In genomic region chr6:13677818-13678282, GRCm38 (mm10) we compare ENCODE assay signal across 8 mouse cellular contexts. TPM values are rescaled to one million over a fixed set of nuclear protein-coding genes. Genes with fewer than 3 reads are reported as not detected.
DNase-seq lines count a peak whose midpoint lies in the region; ATAC-seq and TF ChIP-seq lines count a peak whose summit lies in the region.

TSS of gene Bmt2 (minus strand) at chr6:13677966.

- no peak for TF ChIP-seq CTCF in G1E (IDR thresholded peaks at IDR 0.05; ENCODE audit: low read depth, low read length)
- TF ChIP-seq CTCF in layer of hippocampus, adult 2 months (conservative IDR thresholded peaks at IDR 0.05) = no peak
- no peak for TF ChIP-seq CTCF in lung, embryonic 14.5 days (IDR thresholded peaks at IDR 0.05; ENCODE audit: low read depth)
- no peak for TF ChIP-seq CTCF in olfactory bulb, adult 2 months (IDR thresholded peaks at IDR 0.05; ENCODE audit: insufficient read depth, low read depth, low read length)
- TF ChIP-seq CTCF in thymus, adult 2 months (IDR thresholded peaks at IDR 0.05; ENCODE audit: borderline replicate concordance, control insufficient read depth, extremely low read depth, insufficient read depth, low read length, poor library complexity) = no peak; the same call in 1 of the 2 replicates

- DNase-seq in G1E (ENCODE audit: low spot score) = peak; percentile 99
- peak; percentile 99 for DNase-seq in cerebellum, adult 18-20 months
- DNase-seq in heart, postnatal 36 days = peak; percentile 99
- peak; percentile 99 for DNase-seq in layer of hippocampus, adult 2 months (ENCODE audit: low spot score in 2 of 2)
- DNase-seq in lung, embryonic 14.5 days = peak; percentile 99
- peak; percentile 100 for DNase-seq in thymus, adult 2 months

- peaks cover 11% of the 10 kb centered on the region for H3K36me3 ChIP-seq in G1E (replicated peaks)
- H3K36me3 ChIP-seq in forebrain, embryonic 16.5 days (ENCODE audit: control insufficient read depth, insufficient read depth) = no peaks in the 10 kb centered on the region
- no peaks in the 10 kb centered on the region for H3K36me3 ChIP-seq in lung, embryonic 14.5 days (ENCODE audit: insufficient read depth)
- no peaks in the 10 kb centered on the region for H3K36me3 ChIP-seq in thymus, adult 2 months (ENCODE audit: control insufficient read depth, insufficient read depth, low read length)

- ATAC-seq in G1E (ENCODE audit: extremely low read depth, insufficient number of reproducible peaks, low FRiP score, poor library complexity, severe bottlenecking) = peak; percentile 97
- ATAC-seq in forebrain, embryonic 16.5 days = peak; percentile 99
- ATAC-seq in lung, embryonic 14.5 days (ENCODE audit: insufficient read depth) = peak; percentile 99

- peak within 1 kb of the TSS; percentile 95 for H3K4me3 ChIP-seq in G1E (ENCODE audit: low read depth, low read length)
- peak within 1 kb of the TSS; percentile 99 for H3K4me3 ChIP-seq in forebrain, embryonic 16.5 days (replicated peaks; ENCODE audit: low read length)
- peak within 1 kb of the TSS; percentile 98 for H3K4me3 ChIP-seq in layer of hippocampus, adult 2 months
- H3K4me3 ChIP-seq in lung, embryonic 14.5 days (ENCODE audit: low read depth, low read length) = peak within 1 kb of the TSS; percentile 86
- H3K4me3 ChIP-seq in olfactory bulb, adult 2 months (ENCODE audit: insufficient read depth, low read depth, low read length) = peak within 1 kb of the TSS; percentile 96
- H3K4me3 ChIP-seq in thymus, adult 2 months (ENCODE audit: control insufficient read depth, insufficient read depth, low read length) = peak within 1 kb of the TSS; percentile 76

- H3K4me1 ChIP-seq in G1E (ENCODE audit: insufficient read depth, low read depth, low read length) = peaks cover 25% of the 10 kb centered on the region
- peaks cover 7% of the 10 kb centered on the region; the same call in 1 of the 2 replicates for H3K4me1 ChIP-seq in forebrain, embryonic 16.5 days (replicated peaks; ENCODE audit: control insufficient read depth, insufficient read depth, low read length)
- H3K4me1 ChIP-seq in lung, embryonic 14.5 days (ENCODE audit: insufficient read depth) = no peaks in the 10 kb centered on the region
- H3K4me1 ChIP-seq in olfactory bulb, adult 2 months (ENCODE audit: control insufficient read depth, insufficient read depth, low read length) = peaks cover 4% of the 10 kb centered on the region
- peaks cover 8% of the 10 kb centered on the region for H3K4me1 ChIP-seq in thymus, adult 2 months (replicated peaks; ENCODE audit: control insufficient read depth, insufficient read depth, low read length)

- intact Hi-C loops in heart, postnatal 36 days (cut with DNase I) = loop anchor here (2.0 kb wide), 2 partner anchors 69 to 193 kb away; partner anchors contain the start of genes 2610001J05Rik and Tmem168

- peak within 1 kb of the TSS; percentile 98 for H3K9ac ChIP-seq in forebrain, embryonic 16.5 days (replicated peaks; ENCODE audit: low read depth, low read length)
- H3K9ac ChIP-seq in lung, embryonic 14.5 days = peak within 1 kb of the TSS; percentile 92

- H3K9me3 ChIP-seq in G1E (replicated peaks) = no peaks in the 10 kb centered on the region
- H3K9me3 ChIP-seq in forebrain, embryonic 16.5 days (ENCODE audit: control insufficient read depth, low read length) = no peaks in the 10 kb centered on the region
- no peaks in the 10 kb centered on the region for H3K9me3 ChIP-seq in lung, embryonic 14.5 days (ENCODE audit: low read depth, low read length)

- peak; percentile 90 for TF ChIP-seq POLR2A in olfactory bulb, adult 2 months (IDR thresholded peaks at IDR 0.05; ENCODE audit: insufficient read depth, low read depth, low read length)
- peak; percentile 90 for TF ChIP-seq POLR2A in thymus, adult 2 months (IDR thresholded peaks at IDR 0.05; ENCODE audit: control insufficient read depth, extremely low read depth, insufficient read depth, low read length, poor library complexity)

- peak within 1 kb of the TSS; percentile 96 for H3K27ac ChIP-seq in forebrain, embryonic 16.5 days (ENCODE audit: low read length)
- peak within 1 kb of the TSS; percentile 93 for H3K27ac ChIP-seq in layer of hippocampus, adult 2 months
- peak within 1 kb of the TSS; percentile 94 for H3K27ac ChIP-seq in lung, embryonic 14.5 days (ENCODE audit: low read depth)
- H3K27ac ChIP-seq in olfactory bulb, adult 2 months (ENCODE audit: insufficient read depth, low read depth, low read length) = peak within 1 kb of the TSS; percentile 81
- peak within 1 kb of the TSS; percentile 71; the same call in 1 of the 2 replicates for H3K27ac ChIP-seq in thymus, adult 2 months (ENCODE audit: control insufficient read depth, insufficient read depth, low read length)

- peak within 1 kb of the TSS; percentile 83 for H3K4me2 ChIP-seq in forebrain, embryonic 16.5 days (ENCODE audit: low read length)
- peak within 1 kb of the TSS; percentile 82 for H3K4me2 ChIP-seq in lung, embryonic 14.5 days

- WGBS in forebrain, embryonic 16.5 days = 0% methylated on average over 37 of the region's 37 CpGs
- under 1% methylated on average over 35 of the region's 37 CpGs for WGBS in lung, embryonic 14.5 days
- WGBS in olfactory bulb, adult 2 months = under 1% methylated on average over 37 of the region's 37 CpGs
- WGBS in thymus, adult 2 months = 1% methylated on average over 37 of the region's 37 CpGs

- H3K27me3 ChIP-seq in G1E (ENCODE audit: insufficient read depth, low read length) = 0 out of 2 replicates have a peak, but pooled peaks cover 3% of the 10 kb centered on the region
- no peaks in the 10 kb centered on the region for H3K27me3 ChIP-seq in forebrain, embryonic 16.5 days (replicated peaks; ENCODE audit: control insufficient read depth, insufficient read depth, low read length)
- no peaks in the 10 kb centered on the region for H3K27me3 ChIP-seq in lung, embryonic 14.5 days (ENCODE audit: insufficient read depth, low read length)
- no peaks in the 10 kb centered on the region for H3K27me3 ChIP-seq in thymus, adult 2 months (ENCODE audit: control insufficient read depth, insufficient read depth, low read length)

RNA-seq across cellular contexts. Expression of gene Bmt2, which starts in this region (rescaled TPM):
- total RNA-seq in G1E (2014; fragmentation: Nextera tagmentation) = 21.3 and 28.3 TPM in 2 replicates
- 38.6 and 40.5 TPM in 2 replicates for total RNA-seq in G1E (2017)
- polyA plus RNA-seq in G1E (2012) = 2.0 and 2.5 TPM in 2 replicates
- 30.8 and 33.0 TPM in 2 replicates for polyA plus RNA-seq in forebrain, embryonic 16.5 days (2015; fragmentation: Nextera tagmentation; extraction: Ambion mirVana)
- 10 to 100 TPM; 11.6 to 13.1 TPM for total RNA-seq in heart, postnatal 36 days (2021)
- 10 to 100 TPM; 21.5 to 22.4 TPM for total RNA-seq in layer of hippocampus, adult 2 months (2021)
- 22.8 and 23.0 TPM in 2 replicates for polyA plus RNA-seq in lung, embryonic 14.5 days (2014; fragmentation: Nextera tagmentation; extraction: Ambion mirVana)
- polyA plus RNA-seq in olfactory bulb, adult 2 months (2012; ENCODE audit: insufficient read depth, insufficient read length, low replicate concordance, missing spikeins) = not detected in 2 replicates
- 2.9 and 3.3 TPM in 2 replicates for polyA plus RNA-seq in thymus, adult 2 months (2012; rRNA removed)

Comparison
In these comparisons a context has a peak if more than half of its experiments do, and no peak if none do; other contexts are left out.
1. Peak in every context shown above with its lines: DNase-seq, ATAC-seq, H3K4me3 ChIP-seq and H3K27ac ChIP-seq.